Mouse (Mus musculus): ENCODE data around the gene Gm5157. TPM values are rescaled to one million over a fixed set of nuclear protein-coding genes. Genes with fewer than 3 reads are reported as not detected.
"Not testable (repeated sequence)": the region's sequence is repeated elsewhere in the genome, so short reads cannot be mapped to it uniquely, and the experiment has no call there.

The Gm5157 gene
- polyA plus RNA-seq (2015; fragmentation: Nextera tagmentation; extraction: Ambion mirVana), result not detected in 2 replicates

DNA sequence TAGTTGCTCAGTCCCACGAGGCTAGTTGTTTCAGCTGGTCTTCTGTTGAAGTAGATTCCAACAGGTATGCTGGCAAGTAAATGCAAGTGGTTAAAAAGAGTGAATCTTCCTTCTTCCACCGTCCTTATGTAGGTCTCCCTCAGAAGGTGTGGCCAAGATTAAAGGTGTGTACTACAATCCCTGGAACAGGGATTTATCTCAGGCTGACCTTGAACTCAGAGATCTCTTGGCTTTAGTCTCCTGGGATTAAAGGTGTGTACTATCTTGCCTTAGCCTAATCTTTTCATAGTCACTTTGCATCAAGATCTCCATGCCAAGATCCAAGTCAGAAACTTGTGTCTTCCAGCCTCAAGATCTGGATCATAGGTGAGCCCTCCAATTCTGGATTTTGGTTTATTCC lies at the start of gene Gm5157:
Gene Gm5157, minus strand, starts transcription at position 101 of the 400 bp plus-strand sequence.
- H3K27me3 ChIP-seq (ENCODE audit: control insufficient read depth, insufficient read depth, low read depth, low read length); H3K4me2 ChIP-seq (ENCODE audit: low read depth, low read length); H3K4me1 ChIP-seq (ENCODE audit: control insufficient read depth, low read depth, low read length); ATAC-seq (ENCODE audit: low read depth); H3K4me3 ChIP-seq (ENCODE audit: low read depth, low read length); H3K27ac ChIP-seq (ENCODE audit: low read length); H3K9me3 ChIP-seq (replicated peaks; ENCODE audit: control insufficient read depth, low read length); H3K9ac ChIP-seq (ENCODE audit: low read depth, low read length); H3K36me3 ChIP-seq (ENCODE audit: control insufficient read depth, insufficient read depth): not testable (repeated sequence)
- WGBS (ENCODE audit: insufficient replicate concordance), result 21% methylated on average over 1 of the region's 2 CpGs

DNA sequence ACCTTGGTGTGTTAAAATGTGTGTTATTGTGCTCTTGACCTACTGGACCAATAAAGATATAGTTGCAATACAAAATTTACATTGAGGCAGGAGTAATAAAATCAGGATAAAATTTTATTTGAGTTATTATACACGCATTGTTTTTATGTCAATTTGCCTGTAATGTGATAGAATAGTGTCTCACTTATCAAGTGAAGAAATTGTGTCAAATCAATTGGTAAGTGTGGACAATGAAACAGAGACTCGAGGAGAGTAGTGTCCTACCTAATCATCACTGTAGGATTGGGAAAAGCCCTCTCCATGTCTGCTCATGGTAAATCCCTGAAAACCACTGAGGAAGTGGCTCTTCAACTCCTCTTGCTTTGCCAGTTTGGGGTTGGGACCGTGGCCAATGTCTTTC lies 28.3 kb downstream of the Gm5157 start, which contains the start of gene Vmn1r123:
Gene Vmn1r123, plus strand, starts transcription at position 301 of the 400 bp plus-strand sequence.
- ATAC-seq (ENCODE audit: low read depth); H3K27ac ChIP-seq (ENCODE audit: low read length); H3K4me2 ChIP-seq (ENCODE audit: low read depth, low read length); H3K9ac ChIP-seq (ENCODE audit: low read depth, low read length); H3K36me3 ChIP-seq (ENCODE audit: control insufficient read depth, insufficient read depth); H3K9me3 ChIP-seq (replicated peaks; ENCODE audit: control insufficient read depth, low read length); H3K4me3 ChIP-seq (ENCODE audit: low read depth, low read length); H3K27me3 ChIP-seq (ENCODE audit: control insufficient read depth, insufficient read depth, low read depth, low read length); H3K4me1 ChIP-seq (ENCODE audit: control insufficient read depth, low read depth, low read length): not testable (repeated sequence)
- WGBS (ENCODE audit: insufficient replicate concordance), result 18% methylated on average over 1 of the region's 3 CpGs

Other genes with a start within 250 kb of the Gm5157 start
- gene Vmn1r119, start 178.0 kb downstream of the Gm5157 start, polyA plus RNA-seq (2015; fragmentation: Nextera tagmentation; extraction: Ambion mirVana), result not detected in 2 replicates
- gene Vmn1r120, start 136.6 kb downstream of the Gm5157 start, polyA plus RNA-seq (2015; fragmentation: Nextera tagmentation; extraction: Ambion mirVana), result not detected in 2 replicates
- not detected in 2 replicates for gene Vmn1r121, start 91.9 kb downstream of the Gm5157 start, polyA plus RNA-seq (2015; fragmentation: Nextera tagmentation; extraction: Ambion mirVana)
- gene Vmn1r122, start 56.3 kb downstream of the Gm5157 start, polyA plus RNA-seq (2015; fragmentation: Nextera tagmentation; extraction: Ambion mirVana), result not detected in 2 replicates
- gene Vmn1r123, start 28.2 kb downstream of the Gm5157 start, polyA plus RNA-seq (2015; fragmentation: Nextera tagmentation; extraction: Ambion mirVana), result not detected in 2 replicates
- gene Vmn1r124, start 70.2 kb upstream of the Gm5157 start, polyA plus RNA-seq (2015; fragmentation: Nextera tagmentation; extraction: Ambion mirVana), result not detected in 2 replicates
- gene Vmn1r125, start 81.8 kb upstream of the Gm5157 start, polyA plus RNA-seq (2015; fragmentation: Nextera tagmentation; extraction: Ambion mirVana), result not detected in 2 replicates
- gene Vmn1r126, start 111.0 kb upstream of the Gm5157 start, polyA plus RNA-seq (2015; fragmentation: Nextera tagmentation; extraction: Ambion mirVana), result not detected in 2 replicates
- gene Vmn1r127, start 129.4 kb upstream of the Gm5157 start, polyA plus RNA-seq (2015; fragmentation: Nextera tagmentation; extraction: Ambion mirVana), result not detected in 2 replicates
- gene Vmn1r128, start 158.9 kb upstream of the Gm5157 start, polyA plus RNA-seq (2015; fragmentation: Nextera tagmentation; extraction: Ambion mirVana), result not detected in 2 replicates
- gene Vmn1r129, start 170.9 kb upstream of the Gm5157 start, polyA plus RNA-seq (2015; fragmentation: Nextera tagmentation; extraction: Ambion mirVana), result not detected in 2 replicates
- gene Gm6882, start 242.3 kb upstream of the Gm5157 start, polyA plus RNA-seq (2015; fragmentation: Nextera tagmentation; extraction: Ambion mirVana), result not detected in 2 replicates

Data from liver, embryonic 16.5 days (tissue).